Mouse (Mus musculus): ENCODE results near the gene Rwdd3.

Gene Rwdd3

DNA sequence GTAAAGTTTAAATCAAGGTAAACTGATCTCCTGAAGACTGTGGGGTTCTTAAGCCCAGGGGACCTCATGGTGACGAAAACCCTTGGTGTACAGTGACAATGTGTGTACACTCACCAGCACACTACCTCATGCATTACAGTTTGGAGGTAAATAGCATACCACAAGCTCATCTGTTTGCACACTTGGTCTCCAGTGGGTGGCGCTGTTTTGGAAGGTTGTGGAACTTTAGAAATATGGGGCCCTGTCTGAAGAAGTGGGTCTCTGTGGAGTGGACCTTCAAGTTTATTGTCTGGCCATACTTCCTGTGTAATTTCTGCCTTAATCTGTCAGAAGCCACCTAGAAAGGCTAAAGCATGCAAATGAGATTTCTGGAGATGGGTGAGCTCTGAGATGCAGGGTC lies 9.8 kb downstream of the Rwdd3 start:
- peak; percentile 88 for DNase-seq (ENCODE audit: extremely low read depth, low read depth)

DNA sequence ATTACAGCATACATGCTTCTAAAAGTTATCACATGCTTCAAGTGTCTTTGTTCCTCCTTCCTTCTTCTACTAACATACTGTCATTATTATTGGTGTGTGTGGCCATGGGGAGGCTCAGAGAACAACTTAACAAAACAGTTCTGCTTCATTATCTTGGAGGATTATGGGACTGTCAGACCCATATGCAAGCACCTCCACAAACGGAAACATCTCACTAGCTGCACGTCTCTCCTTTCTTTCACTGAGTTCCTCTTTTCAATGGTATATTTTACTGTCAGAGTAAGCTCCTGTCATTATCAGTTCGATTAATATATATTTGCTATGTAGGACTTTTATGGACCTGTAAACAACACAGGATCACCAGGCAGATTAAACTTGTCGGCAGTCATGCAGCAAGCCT lies 11.1 kb downstream of the Rwdd3 start:
- DNase-seq (ENCODE audit: extremely low read depth, low read depth), result peak; percentile 96

DNA sequence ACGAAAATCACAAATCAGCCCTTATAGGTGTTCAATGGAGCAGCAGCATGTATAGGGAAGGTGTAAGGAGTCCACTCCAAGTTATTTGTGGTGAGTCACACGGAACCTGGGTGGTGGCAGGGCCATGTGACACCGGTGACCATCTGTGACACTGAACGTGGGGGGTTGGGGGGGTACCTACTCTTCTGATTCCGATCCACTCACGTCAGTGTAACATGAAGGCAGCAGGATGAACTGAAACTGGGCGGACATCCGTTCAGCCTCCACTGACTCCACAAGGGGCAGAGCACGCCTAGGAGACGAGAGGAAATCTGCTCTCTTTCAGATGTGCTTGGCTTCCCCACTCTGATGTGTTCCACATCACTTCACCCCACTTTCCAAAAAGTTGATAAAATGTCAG lies 11.9 kb downstream of the Rwdd3 start:
- no peak for DNase-seq (ENCODE audit: extremely low read depth, low read depth)

DNA sequence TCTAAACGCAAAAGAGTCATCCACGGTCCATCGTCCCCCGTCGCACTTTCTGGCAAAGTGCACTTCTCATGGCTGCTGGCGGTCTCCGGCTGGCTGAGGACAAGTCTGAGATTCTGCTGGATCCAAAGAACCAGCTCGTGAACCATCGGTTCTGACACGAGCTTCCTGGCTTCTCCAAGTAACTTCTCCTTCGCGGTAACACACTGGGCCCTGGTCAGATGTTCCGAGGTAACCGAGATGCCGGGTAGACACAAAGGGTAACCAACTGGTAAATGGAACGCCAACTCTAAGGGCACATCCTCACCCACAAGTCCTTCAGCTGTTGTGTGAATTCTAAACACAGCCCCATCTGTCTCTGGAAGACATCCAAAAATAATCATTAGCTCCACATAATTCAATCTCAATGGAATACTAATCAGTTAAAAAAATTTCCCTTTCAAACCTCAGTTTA lies 12.6 kb downstream of the Rwdd3 start:
- no peak for DNase-seq (ENCODE audit: extremely low read depth, low read depth)

DNA sequence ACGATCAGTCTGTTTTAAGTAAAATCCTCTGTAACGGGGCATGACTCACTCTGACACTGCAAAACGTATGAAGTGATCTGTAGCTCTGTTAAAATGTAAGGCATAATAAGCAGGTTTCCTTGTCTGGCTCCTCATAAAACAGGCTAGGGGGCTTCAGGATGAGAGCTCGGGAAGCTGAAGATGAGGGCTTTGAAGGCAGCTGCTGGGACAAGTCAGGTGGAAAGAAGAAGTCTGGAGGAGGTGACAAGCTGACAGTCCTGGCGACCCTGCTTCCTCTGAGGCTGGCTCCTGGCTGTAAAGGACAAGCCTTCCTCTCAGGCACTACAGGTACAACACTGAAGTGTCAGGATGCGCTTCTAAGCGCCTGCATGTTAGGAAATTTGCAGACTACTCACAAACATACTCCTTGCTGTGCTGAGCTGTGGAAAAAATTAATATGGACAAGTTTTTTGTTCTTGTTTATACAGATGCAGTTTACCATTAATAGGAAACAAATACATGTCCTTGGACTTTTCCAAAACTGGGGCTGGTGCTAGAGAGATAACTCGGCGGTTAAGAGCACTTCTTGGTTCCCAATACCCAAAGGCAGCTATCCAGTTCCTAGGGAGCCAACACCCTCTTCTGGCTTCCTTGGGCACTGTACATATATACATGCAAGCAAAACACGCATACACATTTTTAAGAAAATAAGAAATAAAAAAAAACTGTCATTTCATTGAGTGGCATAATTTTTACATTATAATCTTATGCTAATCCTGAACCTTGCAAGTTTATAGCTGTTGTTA lies 13.8 kb downstream of the Rwdd3 start:
- no peak for DNase-seq (ENCODE audit: extremely low read depth, low read depth)

DNA sequence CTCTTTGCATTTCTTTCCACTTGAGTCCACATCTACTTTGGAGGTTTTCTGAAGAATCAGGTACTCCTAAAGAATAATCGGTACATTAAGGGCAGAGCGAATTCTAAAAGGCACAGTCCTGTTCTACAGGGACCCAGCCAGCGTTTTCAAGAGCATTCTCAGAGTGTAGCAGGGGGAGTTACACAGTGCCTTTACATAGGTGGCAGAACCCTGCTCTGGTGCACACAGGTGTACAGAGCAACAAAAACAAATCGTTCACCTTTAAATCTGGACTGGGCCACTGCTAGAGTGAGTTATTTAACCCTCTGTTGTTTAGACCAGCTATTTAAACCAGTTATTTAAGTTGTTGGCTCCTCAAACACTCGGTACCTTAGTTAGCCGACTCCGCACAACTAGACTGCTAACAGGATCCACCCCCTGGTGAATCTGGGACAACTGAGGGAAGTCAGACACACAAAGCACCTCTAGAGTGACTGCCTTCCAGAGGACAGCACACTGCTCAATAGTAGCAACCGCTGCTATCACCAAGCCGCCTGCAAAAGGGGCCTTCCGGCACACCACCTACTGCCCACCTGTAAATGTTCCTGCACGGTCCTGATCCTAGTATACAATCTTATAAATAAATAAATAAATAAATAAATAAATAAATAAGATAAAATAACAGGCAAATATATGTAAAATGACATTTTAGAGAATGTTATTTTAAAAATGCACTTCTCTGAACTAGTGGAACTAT lies 14.9 kb downstream of the Rwdd3 start:
- no peak for DNase-seq (ENCODE audit: extremely low read depth, low read depth)

DNA sequence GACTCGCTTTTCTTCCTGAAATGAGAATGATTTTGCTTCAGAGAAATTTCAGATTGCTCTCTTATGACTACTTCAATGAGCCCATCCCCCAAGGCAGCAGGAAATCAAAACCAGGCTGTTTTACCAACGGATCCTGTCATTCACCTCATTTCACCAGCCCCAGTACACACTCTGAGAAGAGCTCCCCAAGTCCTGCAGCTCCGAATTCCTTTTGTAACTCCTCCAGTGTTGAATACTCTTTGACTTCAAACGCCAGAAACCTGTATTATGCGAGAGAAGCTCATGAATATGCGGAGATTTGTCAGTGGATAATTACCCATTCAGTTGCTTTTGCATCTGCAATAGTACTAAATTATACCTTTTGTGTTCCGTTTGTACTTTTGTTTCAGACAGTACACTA lies 15.5 kb downstream of the Rwdd3 start:
- DNase-seq (ENCODE audit: extremely low read depth, low read depth), result no peak

DNA sequence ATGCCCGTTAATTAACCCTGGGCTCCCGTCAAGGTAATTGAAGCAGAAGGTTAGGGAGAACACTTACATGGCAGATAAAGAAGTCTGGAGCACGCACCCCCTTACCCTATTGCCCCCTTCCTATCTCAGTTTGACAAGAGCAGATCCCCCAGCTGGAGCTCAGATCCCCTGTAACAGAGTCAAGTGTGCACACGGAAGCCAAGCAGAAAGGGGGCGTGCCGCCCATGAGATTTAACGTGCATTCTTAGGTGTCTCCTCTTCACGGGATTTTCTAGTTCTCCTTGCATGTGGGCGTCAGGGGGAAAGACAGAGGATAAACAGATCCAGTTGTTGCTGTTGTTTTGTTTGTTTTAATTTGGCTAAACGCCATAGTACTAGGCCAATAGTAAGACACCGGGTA lies 37.6 kb downstream of the Rwdd3 start:
- no peak for DNase-seq (ENCODE audit: extremely low read depth, low read depth)

DNA sequence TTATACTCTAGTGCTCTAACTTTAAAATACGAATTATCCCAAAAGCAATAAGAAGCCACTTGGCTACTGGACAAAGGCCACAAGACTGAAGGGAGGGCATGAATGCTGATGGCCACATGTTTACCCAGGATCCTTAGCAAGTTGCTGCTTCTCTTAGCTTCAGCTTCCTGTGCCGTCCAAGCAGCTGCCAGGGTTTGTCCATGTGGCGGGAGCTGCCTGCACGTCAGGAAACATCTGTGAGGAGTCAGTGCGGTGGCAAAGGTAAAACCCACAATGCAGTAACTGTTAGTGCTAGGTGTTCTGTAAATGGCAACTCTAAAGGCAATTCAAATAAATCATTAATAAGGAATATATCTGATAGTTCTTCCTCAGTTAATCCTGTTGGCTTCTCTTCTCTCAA lies 38.5 kb downstream of the Rwdd3 start:
- no peak for DNase-seq (ENCODE audit: extremely low read depth, low read depth)

DNA sequence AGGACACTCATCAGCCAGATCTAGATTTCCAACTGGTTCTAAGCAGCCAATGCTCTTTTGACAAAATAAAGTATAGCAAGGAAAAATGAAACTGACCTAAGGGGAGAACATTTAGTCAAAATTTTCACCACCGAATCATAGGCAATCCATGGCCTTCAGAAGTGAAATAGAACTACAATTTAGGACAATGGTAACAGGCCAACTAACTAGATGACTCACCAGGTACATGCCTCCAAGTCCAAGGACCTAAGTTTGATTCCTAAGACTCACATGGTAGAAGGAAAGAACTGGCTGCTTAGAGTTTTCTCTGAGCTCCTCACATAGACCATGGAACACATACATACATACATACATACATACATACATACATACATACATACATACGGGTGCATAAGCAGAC lies 44.3 kb downstream of the Rwdd3 start:
- no peak for DNase-seq (ENCODE audit: extremely low read depth, low read depth)

DNA sequence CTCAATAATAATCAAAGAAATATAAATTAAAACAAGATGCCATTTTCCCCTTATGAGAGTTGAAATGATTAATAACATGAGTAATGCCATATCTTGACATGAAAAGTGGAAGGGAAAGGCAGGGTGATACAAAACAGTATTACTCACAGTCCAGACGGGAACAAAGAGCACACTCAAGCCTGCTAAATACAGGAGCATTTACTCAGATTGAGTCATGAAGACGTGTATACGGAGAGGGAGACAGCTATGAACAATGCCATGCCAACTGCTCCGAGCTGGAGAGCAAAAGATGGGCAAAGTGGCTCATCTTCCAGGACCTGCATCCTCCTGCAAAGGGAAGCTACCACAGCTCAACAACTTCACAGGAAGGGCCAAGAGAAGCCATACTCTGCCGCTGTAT lies 45.0 kb downstream of the Rwdd3 start:
- DNase-seq (ENCODE audit: extremely low read depth, low read depth), result no peak

DNA sequence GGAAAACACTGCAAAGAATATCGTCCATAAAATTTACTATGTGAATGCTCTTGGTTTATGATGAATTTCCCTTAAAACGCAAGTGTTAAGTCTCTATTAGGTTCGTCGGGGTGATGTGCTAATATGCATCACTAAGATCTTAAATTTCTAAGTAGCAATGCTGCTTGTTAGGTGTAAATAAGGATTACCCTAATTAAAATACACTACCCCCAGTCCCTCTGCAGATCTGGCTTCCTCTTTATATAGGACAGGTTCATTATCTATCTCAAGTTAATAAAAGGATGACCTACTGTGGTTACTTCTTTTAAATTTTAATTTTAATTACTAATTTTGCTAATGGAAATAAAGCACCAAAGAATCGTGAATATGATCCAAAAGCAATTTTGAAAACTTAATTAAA lies 50.4 kb downstream of the Rwdd3 start:
- DNase-seq (ENCODE audit: extremely low read depth, low read depth), result no peak

DNA sequence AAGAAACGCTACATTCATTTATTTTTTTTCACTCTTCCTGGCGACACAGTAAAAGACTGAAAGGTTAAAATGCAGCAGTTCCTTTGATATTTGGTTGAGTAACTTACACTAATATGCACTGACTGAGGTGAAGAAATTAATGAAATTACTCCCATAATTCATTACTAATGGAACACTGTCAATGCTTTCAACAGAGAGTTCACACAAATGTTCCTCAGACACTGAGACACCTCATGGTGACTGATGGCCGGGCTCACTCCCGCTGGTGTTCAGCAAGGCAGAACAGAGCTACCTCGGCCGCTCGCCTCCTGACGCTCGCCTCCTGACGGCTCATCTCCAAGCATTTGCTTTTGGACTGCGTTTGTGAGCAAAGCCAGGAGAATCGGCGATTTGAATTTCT lies 54.9 kb downstream of the Rwdd3 start:
- no peak for DNase-seq (ENCODE audit: extremely low read depth, low read depth)

DNA sequence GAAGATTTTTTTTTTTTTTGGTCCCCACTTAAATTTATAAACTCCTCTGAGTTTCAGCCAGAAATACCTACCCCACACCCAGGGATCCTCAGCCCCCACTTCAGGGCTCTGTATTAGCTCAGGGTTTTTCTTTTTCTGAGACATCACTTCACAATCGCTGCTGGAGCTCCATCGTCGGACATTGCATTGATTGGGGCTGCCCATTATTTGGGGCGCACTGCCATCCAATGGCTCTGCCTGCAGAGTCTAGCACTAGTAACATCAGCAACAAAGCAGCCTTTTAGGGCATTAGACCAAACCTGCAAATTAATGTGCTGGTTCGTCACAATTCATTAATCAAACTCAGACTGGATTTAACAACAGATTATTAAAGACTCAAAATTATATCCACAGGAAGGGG lies 55.4 kb downstream of the Rwdd3 start:
- DNase-seq (ENCODE audit: extremely low read depth, low read depth), result no peak

DNA sequence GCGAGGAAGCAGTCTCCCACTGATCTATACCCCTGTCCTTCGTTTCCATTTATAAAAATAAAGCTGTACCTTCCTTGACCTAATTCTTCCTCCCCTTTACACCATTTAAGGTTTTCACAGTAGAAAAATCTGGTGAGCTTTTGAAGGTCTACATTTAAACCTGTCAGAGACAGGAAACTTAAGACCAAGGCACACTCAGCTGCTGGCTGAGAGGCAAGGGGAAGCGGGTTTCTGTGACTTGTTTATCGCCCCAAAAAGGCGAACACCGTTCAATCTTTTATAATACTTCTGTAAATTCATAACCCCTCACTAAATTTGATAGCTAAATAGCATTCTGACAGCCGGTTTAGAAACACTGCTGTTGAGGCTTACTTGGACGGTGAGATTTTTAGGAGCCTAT lies 60.4 kb downstream of the Rwdd3 start:
- no peak for DNase-seq (ENCODE audit: extremely low read depth, low read depth)

DNA sequence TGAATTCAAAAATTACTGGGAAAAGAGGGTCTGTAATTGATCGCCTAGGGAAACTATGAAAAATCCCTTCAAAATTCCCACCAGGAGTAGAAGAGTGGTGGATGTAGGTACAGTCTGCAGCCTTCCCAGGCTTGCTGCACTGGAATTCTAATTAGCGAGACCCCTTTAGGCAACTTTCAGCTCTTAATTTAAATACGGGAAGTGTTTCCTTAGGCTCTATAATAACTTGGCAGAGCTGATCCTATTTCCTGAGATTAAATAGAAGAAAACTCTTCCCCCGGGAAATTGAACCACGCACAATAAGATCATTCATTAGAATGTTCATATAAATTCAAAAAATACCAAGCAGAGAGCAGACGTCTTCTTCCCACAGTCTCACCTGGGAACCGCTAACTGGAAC lies 61.1 kb downstream of the Rwdd3 start:
- no peak for DNase-seq (ENCODE audit: extremely low read depth, low read depth)

DNA sequence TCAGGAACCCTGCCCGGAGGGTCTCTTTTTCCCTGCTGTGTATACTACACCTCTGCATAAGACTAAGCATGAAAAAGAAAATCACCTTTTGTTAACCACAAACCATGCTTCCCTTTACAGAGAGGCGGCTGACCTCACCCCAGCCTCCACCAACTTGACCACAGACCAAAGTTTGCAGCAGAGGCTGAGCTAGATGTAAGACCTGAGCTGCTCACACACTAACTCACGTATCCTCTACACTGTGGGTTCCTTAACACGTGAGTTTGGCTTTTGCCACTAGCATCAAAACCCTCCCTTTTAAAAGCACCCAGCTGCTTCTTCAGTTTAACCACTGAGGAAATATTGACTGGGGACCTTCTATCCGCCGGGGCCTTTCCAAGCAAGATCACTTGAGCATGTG lies 64.0 kb downstream of the Rwdd3 start:
- DNase-seq (ENCODE audit: extremely low read depth, low read depth), result no peak

DNA sequence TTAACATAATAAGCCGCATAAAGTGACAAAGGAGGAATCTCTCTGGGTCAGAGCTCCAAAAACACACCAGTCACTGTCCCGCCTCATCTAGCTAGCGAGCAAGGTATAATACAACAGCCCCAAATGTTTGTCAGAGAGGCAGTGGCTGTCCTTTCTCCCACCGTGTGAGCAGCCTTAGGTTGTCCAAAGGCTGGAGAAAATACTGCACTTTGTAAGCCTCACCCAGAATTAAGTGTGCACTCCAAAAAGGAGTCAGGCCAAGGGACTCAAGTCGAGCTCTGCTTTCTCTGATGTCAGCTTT lies 66.1 kb downstream of the Rwdd3 start:
- DNase-seq (ENCODE audit: extremely low read depth, low read depth), result no peak

Measured in MEL-GATA-1-ER (cell line).